Mouse (Mus musculus): ENCODE data around the gene Zdhhc4. TPM values are rescaled to one million over a fixed set of nuclear protein-coding genes. Genes with fewer than 3 reads are reported as not detected.

The Zdhhc4 gene
- polyA plus RNA-seq, 1 experiment from 2014 or later, result 66.5 TPM

- Histone ChIP-seq H3K36me3 (no peaks in the 10 kb centered on the region), H3K9me3 (no peaks in the 10 kb centered on the region), H3K4me1 (peaks cover 2% of the 10 kb centered on the region; the same call in 1 of the 2 replicates), H3K27ac (no peak overlapping the region), H3K27me3 (replicated peaks) (peaks cover 26% of the 10 kb centered on the region), H3K9ac (no peak overlapping the region), H3K4me3 (replicated peaks) (no peak overlapping the region), H3K4me2 (no peak overlapping the region)
- ATAC-seq (ENCODE audit: insufficient read depth, low FRiP score, low read depth), result no peak
- WGBS, result 34% methylated on average over 7 of the region's 7 CpGs
Observed at GRCm38 (mm10) chr5:143359263-143359662, 30.2 kb upstream of the Zdhhc4 start.

- H3K9ac ChIP-seq, result no peak overlapping the region
- H3K9me3 ChIP-seq, result no peaks in the 10 kb centered on the region
- no peaks in the 10 kb centered on the region for H3K36me3 ChIP-seq
- H3K27ac ChIP-seq, result no peak overlapping the region
- 3% methylated on average over 28 of the region's 28 CpGs for WGBS
- peak overlapping the region; percentile 45 for H3K4me2 ChIP-seq
- H3K4me3 ChIP-seq (replicated peaks), result 0 out of 2 replicates have a peak overlapping the region, but pooled peaks have one; percentile 6
- no peak for ATAC-seq (ENCODE audit: insufficient read depth, low FRiP score, low read depth)
- H3K4me1 ChIP-seq, result no peaks in the 10 kb centered on the region
- H3K27me3 ChIP-seq (replicated peaks), result peaks cover 25% of the 10 kb centered on the region
Observed at GRCm38 (mm10) chr5:143357564-143357963, 28.5 kb upstream of the Zdhhc4 start.

- Histone ChIP-seq H3K27ac (no peak within 1 kb of the TSS), H3K27me3 (replicated peaks) (peaks cover 25% of the 10 kb centered on the region), H3K9me3 (no peaks in the 10 kb centered on the region), H3K9ac (no peak within 1 kb of the TSS), H3K36me3 (no peaks in the 10 kb centered on the region), H3K4me3 (replicated peaks) (0 out of 2 replicates have a peak within 1 kb of the TSS, but pooled peaks have one; percentile 6), H3K4me1 (no peaks in the 10 kb centered on the region), H3K4me2 (peak within 1 kb of the TSS; percentile 45)
- no peak for ATAC-seq (ENCODE audit: insufficient read depth, low FRiP score, low read depth)
- 18% methylated on average over 17 of the region's 17 CpGs for WGBS
Observed at GRCm38 (mm10) chr5:143356686-143357388, 27.8 kb upstream of the Zdhhc4 start, which contains the start of gene Grid2ip. Gene Grid2ip (plus strand): TSS chr5:143357338.

- Histone ChIP-seq H3K27ac (no peak overlapping the region), H3K4me1 (no peaks in the 10 kb centered on the region), H3K27me3 (replicated peaks) (peaks cover 25% of the 10 kb centered on the region), H3K9me3 (no peaks in the 10 kb centered on the region), H3K9ac (no peak overlapping the region), H3K36me3 (no peaks in the 10 kb centered on the region), H3K4me2 (no peak overlapping the region), H3K4me3 (replicated peaks) (no peak overlapping the region)
- WGBS, result 34% methylated on average over 5 of the region's 5 CpGs
- ATAC-seq (ENCODE audit: insufficient read depth, low FRiP score, low read depth), result no peak
Observed at GRCm38 (mm10) chr5:143356017-143356416, 27.0 kb upstream of the Zdhhc4 start.

- H3K9ac ChIP-seq, result no peak overlapping the region
- ATAC-seq (ENCODE audit: insufficient read depth, low FRiP score, low read depth), result no peak
Observed at GRCm38 (mm10) chr5:143346367-143346766, 17.3 kb upstream of the Zdhhc4 start.

GRCm38 (mm10) chr5:143339603-143340002 is 10.5 kb upstream of the Zdhhc4 start:
- Histone ChIP-seq H3K9ac (no peak overlapping the region), H3K27me3 (replicated peaks) (no peaks in the 10 kb centered on the region), H3K4me2 (no peak overlapping the region), H3K4me3 (replicated peaks) (no peak overlapping the region), H3K27ac (no peak overlapping the region), H3K9me3 (no peaks in the 10 kb centered on the region), H3K4me1 (no peaks in the 10 kb centered on the region), H3K36me3 (no peaks in the 10 kb centered on the region)
- ATAC-seq (ENCODE audit: insufficient read depth, low FRiP score, low read depth), result no peak
- WGBS, result 43% methylated on average over 6 of the region's 6 CpGs

More at GRCm38 (mm10) chr5:143346367-143346766, 17.3 kb upstream of the Zdhhc4 start:
- no peaks in the 10 kb centered on the region for H3K9me3 ChIP-seq
- H3K27me3 ChIP-seq (replicated peaks), result no peaks in the 10 kb centered on the region
- no peaks in the 10 kb centered on the region for H3K36me3 ChIP-seq
- H3K4me3 ChIP-seq (replicated peaks), result no peak overlapping the region
- H3K4me1 ChIP-seq, result no peaks in the 10 kb centered on the region
- 75% methylated on average over 8 of the region's 8 CpGs for WGBS
- no peak overlapping the region for H3K4me2 ChIP-seq
- no peak overlapping the region for H3K27ac ChIP-seq

GRCm38 (mm10) chr5:143336559-143336958 is 7.5 kb upstream of the Zdhhc4 start:
- H3K9me3 ChIP-seq, result no peaks in the 10 kb centered on the region
- WGBS, result 61% methylated on average over 6 of the region's 6 CpGs
- H3K27me3 ChIP-seq (replicated peaks), result no peaks in the 10 kb centered on the region
- no peak overlapping the region for H3K4me2 ChIP-seq
- H3K4me3 ChIP-seq (replicated peaks), result no peak overlapping the region
- H3K27ac ChIP-seq, result no peak overlapping the region
- no peaks in the 10 kb centered on the region for H3K36me3 ChIP-seq
- H3K9ac ChIP-seq, result no peak overlapping the region
- no peak for ATAC-seq (ENCODE audit: insufficient read depth, low FRiP score, low read depth)
- H3K4me1 ChIP-seq, result no peaks in the 10 kb centered on the region

GRCm38 (mm10) chr5:143335089-143335460 is 6.0 kb upstream of the Zdhhc4 start:
- peaks cover under 1% of the 10 kb centered on the region; the same call in 1 of the 2 replicates for H3K4me1 ChIP-seq
- H3K27me3 ChIP-seq (replicated peaks), result no peaks in the 10 kb centered on the region
- H3K4me2 ChIP-seq, result no peak overlapping the region
- H3K9ac ChIP-seq, result no peak overlapping the region
- 66% methylated on average over 7 of the region's 7 CpGs for WGBS
- no peak overlapping the region for H3K27ac ChIP-seq
- H3K9me3 ChIP-seq, result no peaks in the 10 kb centered on the region
- H3K4me3 ChIP-seq (replicated peaks), result no peak overlapping the region
- no peak for ATAC-seq (ENCODE audit: insufficient read depth, low FRiP score, low read depth)
- no peaks in the 10 kb centered on the region for H3K36me3 ChIP-seq

- no peaks in the 10 kb centered on the region for H3K36me3 ChIP-seq
- no peak overlapping the region for H3K4me2 ChIP-seq
- no peak for ATAC-seq (ENCODE audit: insufficient read depth, low FRiP score, low read depth)
- no peak overlapping the region for H3K4me3 ChIP-seq (replicated peaks)
- H3K27ac ChIP-seq, result no peak overlapping the region
- WGBS, result 67% methylated on average over 14 of the region's 14 CpGs
- H3K4me1 ChIP-seq, result peaks cover 6% of the 10 kb centered on the region; the same call in 1 of the 2 replicates
- H3K27me3 ChIP-seq (replicated peaks), result no peaks in the 10 kb centered on the region
- H3K9me3 ChIP-seq, result no peaks in the 10 kb centered on the region
- no peak overlapping the region for H3K9ac ChIP-seq
Observed at GRCm38 (mm10) chr5:143334418-143335088, 5.5 kb upstream of the Zdhhc4 start.

GRCm38 (mm10) chr5:143333872-143334271 is 4.8 kb upstream of the Zdhhc4 start:
- Histone ChIP-seq H3K27me3 (replicated peaks) (no peaks in the 10 kb centered on the region), H3K4me3 (replicated peaks) (no peak overlapping the region), H3K4me2 (peak overlapping the region; percentile 27; the same call in 1 of the 2 replicates), H3K4me1 (peaks cover 6% of the 10 kb centered on the region; the same call in 1 of the 2 replicates), H3K9me3 (no peaks in the 10 kb centered on the region), H3K36me3 (no peaks in the 10 kb centered on the region), H3K9ac (no peak overlapping the region), H3K27ac (no peak overlapping the region)
- no peak; the same call in 1 of the 2 replicates for ATAC-seq (ENCODE audit: insufficient read depth, low FRiP score, low read depth)
- 12% methylated on average over 5 of the region's 5 CpGs for WGBS

GRCm38 (mm10) chr5:143317288-143317610 is 11.8 kb downstream of the Zdhhc4 start:
- H3K4me2 ChIP-seq, result no peak overlapping the region
- no peaks in the 10 kb centered on the region for H3K9me3 ChIP-seq
- no peaks in the 10 kb centered on the region for H3K27me3 ChIP-seq (replicated peaks)
- H3K4me3 ChIP-seq (replicated peaks), result no peak overlapping the region
- H3K4me1 ChIP-seq, result peaks cover 16% of the 10 kb centered on the region
- no peak overlapping the region for H3K9ac ChIP-seq
- 85% methylated on average over 8 of the region's 8 CpGs for WGBS
- no peak overlapping the region for H3K27ac ChIP-seq
- no peak for ATAC-seq (ENCODE audit: insufficient read depth, low FRiP score, low read depth)
- H3K36me3 ChIP-seq, result peaks cover 31% of the 10 kb centered on the region

- no peaks in the 10 kb centered on the region for H3K27me3 ChIP-seq (replicated peaks)
- H3K27ac ChIP-seq, result no peak overlapping the region
- 90% methylated on average over 5 of the region's 5 CpGs for WGBS
- no peaks in the 10 kb centered on the region for H3K9me3 ChIP-seq
- H3K4me1 ChIP-seq, result peaks cover 16% of the 10 kb centered on the region
- no peak for ATAC-seq (ENCODE audit: insufficient read depth, low FRiP score, low read depth)
- no peak overlapping the region for H3K4me2 ChIP-seq
- no peak overlapping the region for H3K4me3 ChIP-seq (replicated peaks)
- no peak overlapping the region for H3K9ac ChIP-seq
- peaks cover 32% of the 10 kb centered on the region for H3K36me3 ChIP-seq
Observed at GRCm38 (mm10) chr5:143316605-143317287, 12.3 kb downstream of the Zdhhc4 start.

Data from stomach, embryonic 15.5 days (tissue).